Comparison of ENCODE assay signal across 8 mouse cellular contexts in the genomic region with DNA sequence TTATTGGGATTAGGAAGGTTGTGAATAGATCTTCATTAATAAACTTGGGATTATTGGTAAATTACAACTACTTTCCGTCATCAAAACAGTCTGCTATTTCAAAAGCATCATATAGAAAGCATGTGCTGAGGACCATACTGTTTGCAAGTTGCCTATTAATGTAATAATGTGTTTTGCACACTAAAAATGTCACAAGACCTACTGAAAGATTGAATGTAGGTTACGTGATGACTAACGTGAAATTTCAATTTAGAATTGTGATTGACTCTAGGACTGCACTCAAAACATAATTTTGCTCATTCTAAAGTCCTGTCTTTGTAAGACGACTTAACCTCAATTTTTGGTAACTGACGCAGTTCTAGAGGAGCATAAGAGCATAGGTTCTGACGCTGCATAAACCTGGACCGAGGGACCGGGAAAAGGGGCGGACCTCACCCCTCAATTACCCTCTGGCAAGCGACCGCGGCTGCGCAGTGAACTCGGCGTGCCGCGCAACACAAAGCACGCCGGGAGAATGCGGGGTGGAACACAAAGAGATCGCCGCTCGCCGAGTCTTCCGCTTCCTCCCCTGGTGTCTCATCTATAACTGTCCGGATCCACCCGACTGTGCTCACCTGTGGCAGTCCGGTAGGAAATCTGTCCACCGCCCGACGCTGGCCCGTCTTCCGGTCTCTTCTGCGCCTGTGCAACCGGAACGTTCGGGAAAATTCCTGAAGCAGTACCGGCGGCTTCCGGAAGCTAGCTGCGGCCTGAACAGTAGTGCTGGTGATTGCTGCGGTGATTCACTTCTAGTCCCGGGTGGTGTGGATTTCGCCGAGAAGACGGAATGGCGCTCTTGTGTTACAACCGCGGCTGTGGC. TPM values are rescaled to one million over a fixed set of nuclear protein-coding genes. Genes with fewer than 3 reads are reported as not detected.
DNase-seq lines count a peak whose midpoint lies in the region; ATAC-seq and TF ChIP-seq lines count a peak whose summit lies in the region.

A gene (plus strand): TSS at position 555 of the 859 bp plus-strand sequence.

- WGBS in heart, embryonic 12.5 days: 3% methylated on average over 49 of the region's 49 CpGs
- WGBS in kidney, postnatal 0 days: 3% methylated on average over 49 of the region's 49 CpGs
- WGBS in liver, embryonic 11.5 days: 4% methylated on average over 49 of the region's 49 CpGs
- 3% methylated on average over 49 of the region's 49 CpGs for WGBS in stomach, embryonic 14.5 days

- peak within 1 kb of the TSS; percentile 98 for H3K4me3 ChIP-seq in heart, embryonic 12.5 days
- peak within 1 kb of the TSS; percentile 78 for H3K4me3 ChIP-seq in kidney, postnatal 0 days (replicated peaks; ENCODE audit: low read depth, low read length)
- H3K4me3 ChIP-seq in liver, embryonic 11.5 days (ENCODE audit: low read depth, low read length): peak within 1 kb of the TSS; percentile 73
- peak within 1 kb of the TSS; percentile 95 for H3K4me3 ChIP-seq in stomach, embryonic 14.5 days (ENCODE audit: low read depth, low read length)

- TF ChIP-seq CTCF in kidney, postnatal 0 days (IDR thresholded peaks at IDR 0.05; ENCODE audit: low read depth): peak; percentile 37; the same call in 1 of the 2 replicates

- H3K4me2 ChIP-seq in heart, embryonic 12.5 days: peak within 1 kb of the TSS; percentile 93
- peak within 1 kb of the TSS; percentile 83 for H3K4me2 ChIP-seq in kidney, postnatal 0 days (ENCODE audit: low read length)
- H3K4me2 ChIP-seq in liver, embryonic 11.5 days: peak within 1 kb of the TSS; percentile 84
- peak within 1 kb of the TSS; percentile 62 for H3K4me2 ChIP-seq in stomach, embryonic 14.5 days (replicated peaks; ENCODE audit: low read depth, low read length)

- no peaks in the 10 kb centered on the region for H3K9me3 ChIP-seq in heart, embryonic 12.5 days (replicated peaks)
- H3K9me3 ChIP-seq in kidney, postnatal 0 days (replicated peaks; ENCODE audit: low read length): no peaks in the 10 kb centered on the region
- no peaks in the 10 kb centered on the region for H3K9me3 ChIP-seq in liver, embryonic 11.5 days (ENCODE audit: control insufficient read depth, low read length)
- no peaks in the 10 kb centered on the region for H3K9me3 ChIP-seq in stomach, embryonic 14.5 days (ENCODE audit: control insufficient read depth, low read depth, low read length)

- H3K27ac ChIP-seq in heart, embryonic 12.5 days (ENCODE audit: poor library complexity, severe bottlenecking): peak within 1 kb of the TSS; percentile 90
- peak within 1 kb of the TSS; percentile 90 for H3K27ac ChIP-seq in kidney, postnatal 0 days
- H3K27ac ChIP-seq in liver, embryonic 11.5 days (ENCODE audit: low read depth, low read length): peak within 1 kb of the TSS; percentile 73
- H3K27ac ChIP-seq in stomach, embryonic 14.5 days (ENCODE audit: low read length): peak within 1 kb of the TSS; percentile 75

- H3K27me3 ChIP-seq in heart, embryonic 12.5 days (replicated peaks): no peaks in the 10 kb centered on the region
- H3K27me3 ChIP-seq in kidney, postnatal 0 days (ENCODE audit: insufficient read depth, low read length): no peaks in the 10 kb centered on the region
- no peaks in the 10 kb centered on the region for H3K27me3 ChIP-seq in liver, embryonic 11.5 days (replicated peaks; ENCODE audit: control insufficient read depth, insufficient read depth, low read length)
- no peaks in the 10 kb centered on the region for H3K27me3 ChIP-seq in stomach, embryonic 14.5 days (ENCODE audit: control insufficient read depth, insufficient read depth, low read length)

- ATAC-seq in erythroid progenitor cell, adult 5-6 weeks (replicated peaks; ENCODE audit: low FRiP score, poor library complexity, severe bottlenecking): peak; percentile 91
- peak; percentile 99 for ATAC-seq in heart, embryonic 12.5 days (ENCODE audit: insufficient number of reproducible peaks, low FRiP score)
- peak; percentile 100 for ATAC-seq in kidney, postnatal 0 days (replicated peaks; ENCODE audit: low FRiP score, low read depth)
- ATAC-seq in liver, embryonic 11.5 days (replicated peaks; ENCODE audit: low FRiP score): peak; percentile 98
- peak; percentile 100 for ATAC-seq in stomach, embryonic 14.5 days (ENCODE audit: insufficient number of reproducible peaks, insufficient read depth, low FRiP score, low read depth)

- H3K4me1 ChIP-seq in heart, embryonic 12.5 days (replicated peaks): peaks cover 7% of the 10 kb centered on the region
- H3K4me1 ChIP-seq in kidney, postnatal 0 days (replicated peaks; ENCODE audit: insufficient read depth, low read length): peaks cover 8% of the 10 kb centered on the region; the same call in 1 of the 2 replicates
- no peaks in the 10 kb centered on the region for H3K4me1 ChIP-seq in liver, embryonic 11.5 days (replicated peaks; ENCODE audit: control insufficient read depth, insufficient read depth, low read length)
- H3K4me1 ChIP-seq in stomach, embryonic 14.5 days (ENCODE audit: control insufficient read depth, insufficient read depth, low read length): peaks cover 4% of the 10 kb centered on the region; the same call in 1 of the 2 replicates

- 0 out of 2 replicates have a peak, but pooled peaks cover 3% of the 10 kb centered on the region for H3K36me3 ChIP-seq in heart, embryonic 12.5 days
- no peaks in the 10 kb centered on the region for H3K36me3 ChIP-seq in kidney, postnatal 0 days (ENCODE audit: insufficient read depth, low read length)
- H3K36me3 ChIP-seq in liver, embryonic 11.5 days (ENCODE audit: control insufficient read depth, insufficient read depth, low read length): 0 out of 2 replicates have a peak, but pooled peaks cover 2% of the 10 kb centered on the region
- H3K36me3 ChIP-seq in stomach, embryonic 14.5 days (ENCODE audit: control insufficient read depth, insufficient read depth, low read length): no peaks in the 10 kb centered on the region; the same call in 1 of the 2 replicates

- H3K9ac ChIP-seq in heart, embryonic 12.5 days: peak within 1 kb of the TSS; percentile 98
- H3K9ac ChIP-seq in kidney, postnatal 0 days (ENCODE audit: low read depth, low read length): peak within 1 kb of the TSS; percentile 86
- H3K9ac ChIP-seq in liver, embryonic 11.5 days (ENCODE audit: low read depth, low read length): peak within 1 kb of the TSS; percentile 82
- H3K9ac ChIP-seq in stomach, embryonic 14.5 days (replicated peaks; ENCODE audit: low read depth, low read length): peak within 1 kb of the TSS; percentile 95

- DNase-seq in CD4-positive helper T cell, adult 2 months (ENCODE audit: low read depth, low spot score): peak; percentile 97
- peak; percentile 95 for DNase-seq in brain, embryonic 18.5 days (ENCODE audit: low read depth, low spot score)
- DNase-seq in kidney, postnatal 0 days (ENCODE audit: low spot score): peak; percentile 98
- peak; percentile 90 for DNase-seq in liver, embryonic 11.5 days (ENCODE audit: low spot score)
- DNase-seq in naive thymus-derived CD4-positive, alpha-beta T cell, adult 2 months (ENCODE audit: low read depth): peak; percentile 97

RNA-seq across cellular contexts. Expression of the gene that starts here (rescaled TPM):
- 30.6 and 35.3 TPM in 2 replicates for total RNA-seq in erythroid progenitor cell, adult 5-6 weeks (2015; ENCODE audit: low replicate concordance)
- 29.9 and 46.9 TPM in 2 replicates for total RNA-seq in erythroid progenitor cell, adult 5-6 weeks (2017; ENCODE audit: low replicate concordance)
- 79.4 and 83.7 TPM in 2 replicates for polyA plus RNA-seq in heart, embryonic 12.5 days (2016; fragmentation: Nextera tagmentation; extraction: Ambion mirVana)
- 68.9 and 80.5 TPM in 2 replicates for polyA plus RNA-seq in kidney, postnatal 0 days (2015; fragmentation: Nextera tagmentation; extraction: Ambion mirVana)
- polyA plus RNA-seq in liver, embryonic 11.5 days (2014; fragmentation: Nextera tagmentation; extraction: Ambion mirVana): 112 and 116 TPM in 2 replicates
- polyA plus RNA-seq in stomach, embryonic 14.5 days (2014; fragmentation: Nextera tagmentation; extraction: Ambion mirVana): 98.5 and 107 TPM in 2 replicates

Comparison
In these comparisons a context has a peak if more than half of its experiments do, and no peak if none do; other contexts are left out.
1. Peak in every context shown above with its lines: DNase-seq, ATAC-seq, H3K4me3 ChIP-seq and H3K27ac ChIP-seq.